Mouse (Mus musculus) inflammation-experienced regulatory T-cells, adult 6 months (primary cell): ENCODE results near the gene Cep72. TPM values are rescaled to one million over a fixed set of nuclear protein-coding genes. Genes with fewer than 3 reads are reported as not detected.
"Not testable (repeated sequence)": the region's sequence is repeated elsewhere in the genome, so short reads cannot be mapped to it uniquely, and the experiment has no call there.

Experiments
- ATAC-seq: one replicate; pipeline ENCODE4 v1.8.0; 2017
- polyA plus RNA-seq, 3 experiments: library from polyadenylated mRNA; unstranded; fragments of 100-300 nt; shearing (Covaris generic); gene quantifications; one replicate each; pipeline ENCODE4 v1.2.1; 2017

Gene Cep72
- polyA plus RNA-seq, 3 experiments from 2014 or later, result 3.9 to 17.1 (median 8.5) TPM

GRCm38 (mm10) chr13:74030691-74031090, 31.4 kb downstream of the Cep72 start:
- no peak for ATAC-seq

GRCm38 (mm10) chr13:74029013-74029412, 33.1 kb downstream of the Cep72 start:
- no peak for ATAC-seq

- no peak for ATAC-seq
Observed at GRCm38 (mm10) chr13:74028116-74028515, 34.0 kb downstream of the Cep72 start.

- ATAC-seq, result peak; percentile 60
Observed at GRCm38 (mm10) chr13:74026215-74026614, 35.9 kb downstream of the Cep72 start.

- peak; percentile 58 for ATAC-seq
Observed at GRCm38 (mm10) chr13:74025151-74026081, 36.7 kb downstream of the Cep72 start.

- ATAC-seq, result not testable (repeated sequence)
Observed at GRCm38 (mm10) chr13:74019006-74019405, 43.1 kb downstream of the Cep72 start.

GRCm38 (mm10) chr13:74017426-74017825, 44.7 kb downstream of the Cep72 start:
- no peak for ATAC-seq

- no peak for ATAC-seq
Observed at GRCm38 (mm10) chr13:74015908-74016307, 46.2 kb downstream of the Cep72 start.

- no peak for ATAC-seq
Observed at GRCm38 (mm10) chr13:74010678-74011077, 51.4 kb downstream of the Cep72 start.

- peak; percentile 2 for ATAC-seq
Observed at GRCm38 (mm10) chr13:74009791-74010614, 52.1 kb downstream of the Cep72 start.

GRCm38 (mm10) chr13:74008948-74009718, 53.0 kb downstream of the Cep72 start, which contains the start of gene Tppp:
Tppp (plus strand) TSS chr13:74009407.
- peak; percentile 97 for ATAC-seq

- not testable (repeated sequence) for ATAC-seq
Observed at GRCm38 (mm10) chr13:74008216-74008615, 53.9 kb downstream of the Cep72 start.

- not testable (repeated sequence) for ATAC-seq
Observed at GRCm38 (mm10) chr13:74006881-74007280, 55.2 kb downstream of the Cep72 start.

GRCm38 (mm10) chr13:74001492-74001891, 60.6 kb downstream of the Cep72 start:
- no peak for ATAC-seq

- ATAC-seq, result no peak
Observed at GRCm38 (mm10) chr13:74000961-74001360, 61.1 kb downstream of the Cep72 start.

- no peak for ATAC-seq
Observed at GRCm38 (mm10) chr13:74000519-74000918, 61.6 kb downstream of the Cep72 start.

- no peak for ATAC-seq
Observed at GRCm38 (mm10) chr13:73996456-73996855, 65.6 kb downstream of the Cep72 start.

- ATAC-seq, result no peak
Observed at GRCm38 (mm10) chr13:73991267-73991666, 70.8 kb downstream of the Cep72 start.

GRCm38 (mm10) chr13:73990761-73991160, 71.3 kb downstream of the Cep72 start:
- ATAC-seq, result no peak

GRCm38 (mm10) chr13:73990325-73990724, 71.8 kb downstream of the Cep72 start:
- ATAC-seq, result no peak
